Mouse (Mus musculus) brain, embryonic 14.5 days (tissue): ENCODE data around the gene S1pr5.

Experiments
- CTCF ChIP-seq: fragments of 200-500 bp; IDR thresholded peaks from 2 replicates; pipeline ENCODE4 v1.5.1; 2012; ENCODE audit warnings: inconsistent platforms, mild to moderate bottlenecking, moderate library complexity, borderline replicate concordance; ENCODE audit not compliant: insufficient read depth, insufficient read length; ENCODE audit errors: extremely low read depth
- POLR2A ChIP-seq: fragments of 200-500 bp; IDR thresholded peaks from 2 replicates; pipeline ENCODE4 v1.6.1; 2012; ENCODE audit warnings: mild to moderate bottlenecking, inconsistent platforms, borderline replicate concordance; ENCODE audit not compliant: poor library complexity, insufficient read depth, insufficient read length, severe bottlenecking; ENCODE audit errors: extremely low read depth

GRCm38 (mm10) chr9:21221383-21221929 is 26.8 kb downstream of the S1pr5 start:
- TF ChIP-seq POLR2A = no peak
- TF ChIP-seq CTCF = peak; percentile 26; the same call in 1 of the 2 replicates
